Mouse (Mus musculus) heart, embryonic 11.5 days (tissue): Measurements from ENCODE around the gene Dpagt1. TPM values are rescaled to one million over a fixed set of nuclear protein-coding genes. Genes with fewer than 3 reads are reported as not detected.

ENCODE experiments used
- ATAC-seq: fragments of 200-750 bp; cut with Nextera tagmentation; replicated peaks from 2 replicates; pipeline ENCODE4 v1.8.0; 2017; ENCODE audit warnings: moderate library complexity; ENCODE audit not compliant: insufficient number of reproducible peaks, low FRiP score, low TSS enrichment
- H3K27ac ChIP-seq: fragments of 300-500 bp; sonication (generic); 2 replicates; pipeline ENCODE4 v1.5.1; 2014; ENCODE audit warnings: mild to moderate bottlenecking, low read depth, low read length
- H3K27me3 ChIP-seq: fragments of 300-500 bp; sonication (generic); 2 replicates; pipeline ENCODE4 v1.6.1; 2014; ENCODE audit warnings: mild to moderate bottlenecking, low read length, mixed read lengths; ENCODE audit not compliant: control insufficient read depth, insufficient read depth
- H3K36me3 ChIP-seq: fragments of 300-500 bp; sonication (generic); 2 replicates; pipeline ENCODE4 v1.6.1; 2014; ENCODE audit warnings: mild to moderate bottlenecking, low read length, moderate library complexity, mixed read lengths; ENCODE audit not compliant: control insufficient read depth, insufficient read depth
- H3K4me1 ChIP-seq: fragments of 300-500 bp; sonication (generic); 2 replicates; pipeline ENCODE4 v1.6.1; 2014; ENCODE audit warnings: low read length; ENCODE audit not compliant: control insufficient read depth, insufficient read depth
- H3K4me2 ChIP-seq: fragments of 300-500 bp; sonication (generic); 2 replicates; pipeline ENCODE4 v1.6.1; 2014; ENCODE audit warnings: mild to moderate bottlenecking, moderate library complexity
- H3K4me3 ChIP-seq: fragments of 300-500 bp; sonication (generic); 2 replicates; pipeline ENCODE4 v1.5.1; 2014; ENCODE audit warnings: low read depth, low read length
- H3K9ac ChIP-seq: fragments of 300-500 bp; sonication (generic); 2 replicates; pipeline ENCODE4 v1.6.1; 2014; ENCODE audit warnings: mild to moderate bottlenecking, low read depth, low read length, moderate library complexity
- H3K9me3 ChIP-seq: fragments of 300-500 bp; sonication (generic); replicated peaks from 2 replicates; pipeline ENCODE4 v1.6.1; 2016; ENCODE audit warnings: low read length; ENCODE audit not compliant: control insufficient read depth
- WGBS: fragments of 180-500 bp; shearing (Covaris S2); extraction: QIAGEN DNeasy Blood & Tissue Kit; methylation state at CpG from one replicate; pipeline ENCODE4 v1.1.7; 2014; ENCODE audit not compliant: insufficient replicate concordance; 5-methylcytosine and 5-hydroxymethylcytosine counted together
- polyA plus RNA-seq: library from polyadenylated mRNA; unstranded; fragments of >200 nt; fragmentation: Nextera tagmentation; extraction: Ambion mirVana; gene quantifications from 2 replicates; pipeline ENCODE4 v1.2.1, GENCODE M21; 2014

Gene Dpagt1
- 40.2 and 46.3 TPM in 2 replicates for polyA plus RNA-seq

GRCm38 (mm10) chr9:44325768-44326370, at the start of gene Dpagt1:
Dpagt1 (plus strand) TSS chr9:44326019.
- Histone ChIP-seq H3K4me3 (peak within 1 kb of the TSS; percentile 85), H3K9ac (peak within 1 kb of the TSS; percentile 92), H3K36me3 (peaks cover 12% of the 10 kb centered on the region), H3K4me2 (peak within 1 kb of the TSS; percentile 75), H3K4me1 (peaks cover 11% of the 10 kb centered on the region; the same call in 1 of the 2 replicates), H3K27me3 (no peaks in the 10 kb centered on the region), H3K9me3 (no peaks in the 10 kb centered on the region), H3K27ac (peak within 1 kb of the TSS; percentile 93)
- 4% methylated on average over 12 of the region's 12 CpGs for WGBS
- no peak for ATAC-seq

DNA sequence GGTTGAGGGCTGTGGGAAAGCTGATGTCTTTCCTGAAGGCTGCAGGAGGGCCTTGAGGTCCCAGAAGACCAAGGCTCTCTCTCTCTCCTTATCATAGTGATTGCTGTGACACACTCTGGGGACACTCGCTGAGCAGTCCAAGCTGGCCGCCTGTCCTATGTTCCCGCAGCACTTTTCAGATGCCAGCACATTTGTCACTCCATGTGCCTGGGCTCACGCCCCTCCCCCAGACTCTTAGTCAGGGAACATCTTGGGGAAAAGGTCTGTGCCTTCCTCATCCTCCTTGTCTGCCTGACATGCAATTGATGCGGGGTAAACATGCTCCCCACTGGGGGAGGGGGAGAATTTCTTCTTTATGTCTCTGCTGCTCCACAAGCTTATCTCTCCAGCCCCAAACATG, 42.6 kb upstream of the Dpagt1 start:
- 38% methylated on average over 5 of the region's 5 CpGs for WGBS
- Histone ChIP-seq H3K36me3 (no peaks in the 10 kb centered on the region), H3K27me3 (peaks cover 11% of the 10 kb centered on the region), H3K4me1 (peaks cover 12% of the 10 kb centered on the region; the same call in 1 of the 2 replicates), H3K4me2 (no peak overlapping the region), H3K9me3 (no peaks in the 10 kb centered on the region), H3K9ac (no peak overlapping the region), H3K4me3 (no peak overlapping the region), H3K27ac (no peak overlapping the region)
- ATAC-seq, result no peak

DNA sequence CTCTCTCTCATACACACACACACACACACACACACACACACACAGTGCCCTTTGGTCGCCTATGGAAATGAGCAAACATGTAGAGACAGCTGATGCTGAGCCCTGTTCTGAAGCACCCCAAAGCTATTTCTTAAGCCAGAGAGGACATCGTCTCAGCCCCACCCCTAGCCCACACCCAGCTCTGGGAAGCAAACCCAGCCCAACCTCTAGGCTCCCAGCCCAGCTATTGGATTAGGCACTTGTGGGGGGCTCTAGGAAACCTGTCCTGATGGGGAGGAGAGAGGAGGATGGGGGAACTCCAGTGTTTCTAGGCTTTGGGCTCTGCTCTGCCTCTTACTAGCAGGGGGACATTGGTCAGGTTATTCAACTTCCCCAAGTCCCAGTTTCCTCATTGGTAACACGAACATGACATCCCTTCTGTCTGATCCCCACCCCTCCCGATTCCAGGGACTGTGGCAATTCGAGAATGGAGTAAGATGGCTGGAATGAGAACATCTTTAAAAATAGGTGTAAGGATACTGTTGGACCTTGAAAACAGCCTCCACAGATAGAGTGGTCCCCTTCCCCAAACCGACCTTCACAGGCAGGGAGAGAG, 39.5 kb upstream of the Dpagt1 start:
- peaks cover 1% of the 10 kb centered on the region; the same call in 1 of the 2 replicates for H3K36me3 ChIP-seq
- peak overlapping the region; percentile 36 for H3K9ac ChIP-seq
- peak overlapping the region; percentile 48 for H3K4me2 ChIP-seq
- peaks cover 11% of the 10 kb centered on the region for H3K27me3 ChIP-seq
- H3K27ac ChIP-seq, result no peak overlapping the region
- ATAC-seq, result no peak; the same call in 1 of the 2 replicates
- H3K9me3 ChIP-seq, result no peaks in the 10 kb centered on the region
- peak overlapping the region; percentile 72 for H3K4me3 ChIP-seq
- peaks cover 21% of the 10 kb centered on the region for H3K4me1 ChIP-seq
- whole genome bisulfite sequencing, result 16% methylated on average over 6 of the region's 6 CpGs

GRCm38 (mm10) chr9:44287003-44287400, 38.8 kb upstream of the Dpagt1 start:
- peak overlapping the region; percentile 98 for H3K4me2 ChIP-seq
- peaks cover 11% of the 10 kb centered on the region for H3K27me3 ChIP-seq
- no peaks in the 10 kb centered on the region for H3K9me3 ChIP-seq
- 10% methylated on average over 11 of the region's 11 CpGs for WGBS
- peak overlapping the region; percentile 72; the same call in 1 of the 2 replicates for H3K27ac ChIP-seq
- H3K4me3 ChIP-seq, result peak overlapping the region; percentile 72
- peaks cover 21% of the 10 kb centered on the region for H3K4me1 ChIP-seq
- H3K9ac ChIP-seq, result peak overlapping the region; percentile 81
- peak; percentile 1; the same call in 1 of the 2 replicates for ATAC-seq
- peaks cover 3% of the 10 kb centered on the region; the same call in 1 of the 2 replicates for H3K36me3 ChIP-seq

DNA sequence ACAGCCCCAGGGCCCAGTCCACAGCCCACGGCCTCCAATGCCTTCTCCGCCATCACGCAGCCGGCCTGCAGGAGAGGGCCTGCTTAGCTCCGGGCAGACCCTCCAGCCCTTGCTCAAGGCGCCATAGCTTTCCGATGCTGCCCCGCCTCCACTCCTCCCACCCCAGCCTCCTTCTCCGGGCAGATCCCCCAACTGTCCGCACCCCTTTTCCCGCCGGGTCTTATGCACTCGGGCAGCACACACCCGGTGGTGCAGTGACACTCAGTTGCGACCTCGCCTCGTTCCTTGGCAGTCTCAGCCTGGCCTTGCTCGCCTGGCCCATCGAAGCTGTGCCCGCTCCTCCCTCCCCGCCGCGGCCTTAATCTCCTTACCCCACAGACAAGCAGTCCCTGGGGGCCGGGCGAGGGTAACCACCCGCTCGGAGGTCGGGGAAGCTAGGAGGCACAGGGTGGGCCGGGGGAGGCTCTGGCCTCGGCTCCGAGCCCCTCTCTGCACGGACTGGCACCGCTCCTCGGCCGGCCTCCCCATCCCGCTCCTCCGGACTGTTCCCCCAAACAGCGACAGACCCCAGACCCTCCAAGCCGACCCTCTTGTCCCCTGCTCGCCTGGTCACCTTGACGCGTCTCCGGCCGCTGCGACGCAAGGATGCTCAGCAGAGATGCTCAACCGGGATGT, 38.3 kb upstream of the Dpagt1 start:
- WGBS, result under 1% methylated on average over 44 of the region's 47 CpGs

GRCm38 (mm10) chr9:44288076-44288958, 37.5 kb upstream of the Dpagt1 start, which contains the start of gene Abcg4:
Abcg4 (minus strand) TSS chr9:44288615.
- Histone ChIP-seq H3K27me3 (peaks cover 11% of the 10 kb centered on the region), H3K4me3 (peak within 1 kb of the TSS; percentile 72), H3K4me2 (peak within 1 kb of the TSS; percentile 98), H3K36me3 (peaks cover 10% of the 10 kb centered on the region), H3K9ac (peak within 1 kb of the TSS; percentile 81), H3K27ac (peak within 1 kb of the TSS; percentile 72), H3K4me1 (peaks cover 21% of the 10 kb centered on the region), H3K9me3 (no peaks in the 10 kb centered on the region)
- WGBS, result under 1% methylated on average over 38 of the region's 38 CpGs
- ATAC-seq, result peak; percentile 83

More for the DNA sequence above, 38.3 kb upstream of the Dpagt1 start:
- peak overlapping the region; percentile 81 for H3K9ac ChIP-seq
- no peaks in the 10 kb centered on the region for H3K9me3 ChIP-seq
- H3K4me2 ChIP-seq, result peak overlapping the region; percentile 98
- peak overlapping the region; percentile 72 for H3K27ac ChIP-seq
- H3K4me3 ChIP-seq, result peak overlapping the region; percentile 72
- peak; percentile 28 for ATAC-seq
- H3K36me3 ChIP-seq, result peaks cover 3% of the 10 kb centered on the region
- peaks cover 21% of the 10 kb centered on the region for H3K4me1 ChIP-seq
- peaks cover 11% of the 10 kb centered on the region for H3K27me3 ChIP-seq

GRCm38 (mm10) chr9:44288959-44289291, 36.9 kb upstream of the Dpagt1 start:
- H3K36me3 ChIP-seq, result peaks cover 15% of the 10 kb centered on the region
- WGBS, result 6% methylated on average over 11 of the region's 11 CpGs
- no peaks in the 10 kb centered on the region for H3K9me3 ChIP-seq
- peak overlapping the region; percentile 4; the same call in 1 of the 2 replicates for H3K4me3 ChIP-seq
- 0 out of 2 replicates have a peak overlapping the region, but pooled peaks have one; percentile 0 for H3K9ac ChIP-seq
- peak; percentile 40 for ATAC-seq
- peak overlapping the region; percentile 72 for H3K27ac ChIP-seq
- peaks cover 21% of the 10 kb centered on the region for H3K4me1 ChIP-seq
- H3K4me2 ChIP-seq, result peak overlapping the region; percentile 98
- peaks cover 11% of the 10 kb centered on the region for H3K27me3 ChIP-seq

- H3K27me3 ChIP-seq, result peaks cover 4% of the 10 kb centered on the region
- no peak overlapping the region for H3K9ac ChIP-seq
- no peak for ATAC-seq
- no peak overlapping the region for H3K4me2 ChIP-seq
- no peak overlapping the region for H3K27ac ChIP-seq
- WGBS, result 63% methylated on average over 3 of the region's 3 CpGs
- H3K36me3 ChIP-seq, result peaks cover 33% of the 10 kb centered on the region
- H3K4me1 ChIP-seq, result peaks cover 15% of the 10 kb centered on the region
- H3K9me3 ChIP-seq, result no peaks in the 10 kb centered on the region
- no peak overlapping the region for H3K4me3 ChIP-seq
Measured at GRCm38 (mm10) chr9:44292490-44292889, 33.3 kb upstream of the Dpagt1 start.
